Mouse (Mus musculus): ENCODE results near the gene Il5.

DNA sequence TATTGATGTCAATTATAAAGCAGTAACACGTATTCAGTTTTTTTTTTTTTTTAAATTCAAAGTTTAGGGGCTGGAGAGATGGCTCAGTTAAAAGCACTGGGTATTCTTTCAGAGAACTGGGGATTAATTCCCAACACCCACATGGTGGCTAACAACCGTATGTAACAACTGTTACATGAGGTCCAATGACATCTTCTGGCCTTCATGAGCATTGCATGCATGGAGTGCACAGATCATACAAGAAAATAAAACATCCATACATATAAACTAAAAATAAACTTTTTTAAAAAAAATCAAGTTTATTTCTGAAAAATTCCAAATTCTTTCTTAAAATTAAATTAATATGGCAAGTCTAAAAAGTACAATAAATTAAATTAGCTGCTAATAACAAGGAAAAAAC lies 38.9 kb upstream of the Il5 start:
- TF ChIP-seq CTCF (IDR thresholded peaks at IDR 0.05; ENCODE audit: low read depth) = peak; percentile 27
- TF ChIP-seq EP300 (optimal IDR thresholded peaks at IDR 0.05) = no peak

Measured in stomach, postnatal 0 days (tissue).